Mouse (Mus musculus): ENCODE results near the gene Phf14.

Phf14 gene

DNA sequence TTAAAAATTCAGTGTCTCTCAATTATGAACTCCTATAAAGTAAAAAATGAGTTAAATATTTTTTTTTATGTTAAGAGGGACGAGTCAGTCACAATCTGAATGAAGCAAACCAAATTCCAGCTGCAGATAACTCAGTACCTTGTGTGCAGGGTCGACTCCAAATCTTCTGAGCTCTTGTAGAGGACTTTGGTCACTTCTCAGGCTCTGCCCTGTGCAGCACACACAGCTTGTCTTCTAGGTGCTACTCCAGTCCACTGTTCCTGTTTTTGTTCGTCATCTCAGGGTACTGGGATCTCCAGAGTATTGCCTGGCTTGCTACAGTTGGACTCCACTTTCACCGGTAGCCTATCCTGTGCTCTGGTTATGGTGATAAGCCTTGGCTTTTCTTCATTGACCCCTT lies 113.1 kb downstream of the Phf14 start:
- no peak for DNase-seq (ENCODE audit: low spot score)

GRCm38 (mm10) chr6:12021480-12021879 lies 113.9 kb downstream of the Phf14 start:
- DNase-seq (ENCODE audit: low spot score) = no peak

DNA sequence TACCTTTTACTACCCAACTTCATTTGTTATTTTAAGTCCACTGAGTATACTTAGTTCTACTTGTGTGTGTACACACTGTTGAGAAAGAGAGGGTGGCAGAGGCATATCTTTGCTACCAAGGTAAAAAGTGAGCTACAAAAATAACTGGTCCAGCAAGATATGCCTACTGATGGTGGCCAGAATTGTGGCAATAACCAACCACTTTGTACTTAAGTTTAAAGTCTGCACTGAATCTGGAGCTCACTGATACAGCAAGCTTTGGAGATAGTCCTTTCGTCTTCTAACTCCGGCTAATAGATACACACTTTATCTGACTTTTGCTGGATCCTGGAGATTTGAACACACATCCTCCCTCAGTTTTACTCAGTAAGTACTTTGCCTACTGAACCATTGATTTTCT lies 115.8 kb downstream of the Phf14 start:
- no peak for DNase-seq (ENCODE audit: low spot score)

GRCm38 (mm10) chr6:12026804-12027537 lies 119.4 kb downstream of the Phf14 start:
- no peak for DNase-seq (ENCODE audit: low spot score)

DNA sequence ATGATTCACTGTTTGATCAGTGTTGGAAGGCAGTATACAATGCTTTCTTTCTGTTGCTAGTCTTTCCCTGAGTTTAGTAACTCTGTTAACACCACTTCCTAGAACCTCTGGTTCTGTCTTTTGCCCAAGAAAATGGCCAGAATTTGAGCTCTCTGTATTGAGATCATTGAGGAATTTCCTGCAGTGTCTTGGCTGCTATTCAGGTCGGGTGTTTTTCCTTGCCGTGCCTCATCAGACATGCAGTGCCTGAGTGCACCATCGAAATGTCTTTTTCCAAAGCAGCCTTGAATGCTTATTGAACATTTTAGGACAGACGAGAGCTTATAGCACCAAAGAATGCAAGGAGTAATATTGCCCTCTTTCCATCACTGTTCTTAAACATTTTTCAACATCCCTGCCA lies 127.0 kb downstream of the Phf14 start:
- no peak for DNase-seq (ENCODE audit: low spot score)

GRCm38 (mm10) chr6:12038268-12038667 lies 130.7 kb downstream of the Phf14 start:
- no peak for DNase-seq (ENCODE audit: low spot score)

DNA sequence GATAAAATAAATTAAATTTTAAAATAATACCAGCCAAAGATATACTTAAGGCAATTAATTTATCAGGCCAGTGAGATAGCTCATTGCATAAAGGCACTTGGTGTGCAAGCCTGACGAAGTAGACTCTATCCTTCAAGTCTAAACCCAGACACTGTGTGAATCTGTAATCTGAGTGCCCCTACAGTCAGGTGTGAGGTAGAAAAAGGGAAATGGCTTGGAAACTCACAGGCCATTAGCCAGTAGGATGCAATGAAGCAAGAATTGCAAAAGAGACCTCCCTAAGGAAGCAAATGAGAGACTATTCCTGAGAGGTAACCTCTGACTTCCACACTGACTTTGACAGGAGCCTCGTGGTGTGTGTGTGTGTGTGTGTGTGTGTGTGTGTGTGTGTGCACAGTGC lies 145.3 kb downstream of the Phf14 start:
- no peak for DNase-seq (ENCODE audit: low spot score)

- no peak for DNase-seq (ENCODE audit: low spot score)
These were observed 146.5 kb downstream of the Phf14 start for GRCm38 (mm10) chr6:12054149-12054548.

DNA sequence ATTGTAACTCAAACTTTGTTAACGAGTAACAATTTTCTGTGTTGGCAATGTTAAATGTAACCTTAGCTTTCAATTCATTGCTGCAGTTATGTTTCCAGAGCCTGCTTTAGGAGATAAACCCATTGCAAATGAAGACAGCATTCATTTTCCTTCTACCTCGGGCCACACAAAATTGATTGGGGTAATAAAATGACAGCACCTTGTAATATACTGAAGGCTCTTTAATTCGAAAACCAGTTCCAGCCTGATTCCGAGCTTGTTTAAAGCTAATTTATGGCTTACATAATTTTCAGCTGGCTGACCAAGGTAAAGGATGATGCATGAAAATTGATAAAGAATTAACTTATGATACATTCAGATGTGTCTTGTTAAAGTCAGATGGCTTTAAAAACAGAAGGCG lies 151.1 kb downstream of the Phf14 start:
- no peak for DNase-seq (ENCODE audit: low spot score)

- no peak for DNase-seq (ENCODE audit: low spot score)
These were observed 152.4 kb downstream of the Phf14 start for GRCm38 (mm10) chr6:12059971-12060370.

- no peak for DNase-seq (ENCODE audit: low spot score)
These were observed 153.0 kb downstream of the Phf14 start for GRCm38 (mm10) chr6:12060452-12061140.

- no peak for DNase-seq (ENCODE audit: low spot score)
These were observed 160.3 kb downstream of the Phf14 start for GRCm38 (mm10) chr6:12067956-12068355.

GRCm38 (mm10) chr6:12069357-12069756 lies 161.7 kb downstream of the Phf14 start:
- no peak for DNase-seq (ENCODE audit: low spot score)

GRCm38 (mm10) chr6:12074599-12074998 lies 167.0 kb downstream of the Phf14 start:
- DNase-seq (ENCODE audit: low spot score) = no peak

- DNase-seq (ENCODE audit: low spot score) = no peak
These were observed 169.7 kb downstream of the Phf14 start for GRCm38 (mm10) chr6:12077338-12077737.

- DNase-seq (ENCODE audit: low spot score) = no peak
These were observed 170.4 kb downstream of the Phf14 start for GRCm38 (mm10) chr6:12077880-12078618.

DNA sequence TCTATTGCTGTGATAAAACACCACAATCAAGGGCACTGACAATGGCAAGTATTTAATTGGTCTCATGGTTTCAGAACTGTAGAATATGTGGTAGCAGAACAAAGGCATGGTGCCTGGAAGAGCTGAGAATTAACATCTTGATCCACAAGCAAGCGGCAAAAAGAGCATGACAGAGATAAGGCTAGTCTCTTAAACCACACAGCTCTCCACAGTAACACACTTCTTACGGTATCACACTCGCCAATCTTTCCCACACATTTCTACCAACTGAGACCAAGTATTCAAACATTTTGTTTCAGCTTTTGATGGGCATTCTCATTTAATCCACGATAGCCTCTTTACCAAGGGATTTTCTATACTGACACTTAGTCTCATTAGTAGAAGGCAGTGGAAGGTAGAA lies 171.7 kb downstream of the Phf14 start:
- no peak for DNase-seq (ENCODE audit: low spot score)

- no peak for DNase-seq (ENCODE audit: low spot score)
These were observed 172.8 kb downstream of the Phf14 start for GRCm38 (mm10) chr6:12080423-12080822.

DNA sequence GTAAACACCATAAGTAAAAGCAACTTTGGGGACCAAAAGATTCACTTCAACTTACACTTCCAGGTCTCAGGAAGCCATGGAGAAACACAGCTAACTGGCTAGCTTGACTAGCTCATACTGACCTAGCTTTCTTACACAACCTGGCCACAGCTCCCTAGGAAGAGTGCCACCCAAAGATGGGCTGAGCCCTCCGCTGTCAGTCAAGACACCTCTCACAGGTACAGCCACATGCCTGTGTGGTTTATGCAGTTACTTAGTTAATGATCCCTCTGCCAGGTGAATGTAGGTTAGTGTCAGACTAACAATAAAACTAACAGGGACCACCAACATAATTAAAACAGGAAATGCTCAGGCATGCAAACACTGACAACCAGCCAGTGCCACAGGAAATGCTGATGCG lies 174.1 kb downstream of the Phf14 start:
- DNase-seq (ENCODE audit: low spot score) = no peak

DNA sequence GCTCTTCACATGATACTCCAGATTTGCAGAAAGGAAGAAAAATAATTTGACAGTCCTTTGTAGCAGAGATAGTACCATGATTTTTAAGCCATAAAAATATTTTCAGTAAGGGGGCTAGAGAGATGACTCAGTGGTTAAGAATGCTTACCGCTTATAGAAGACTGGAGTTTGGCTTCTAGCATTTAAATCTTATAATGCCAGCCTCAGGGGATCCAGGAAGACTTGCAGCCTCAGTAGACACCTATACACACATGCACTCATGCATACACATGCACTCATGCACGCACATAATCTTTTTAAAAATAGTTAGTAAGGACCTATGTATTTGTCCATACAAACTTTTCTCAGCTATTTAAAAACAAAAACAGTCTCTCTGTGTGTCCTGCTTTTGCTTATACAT lies 174.5 kb downstream of the Phf14 start:
- no peak for DNase-seq (ENCODE audit: low spot score)

DNA sequence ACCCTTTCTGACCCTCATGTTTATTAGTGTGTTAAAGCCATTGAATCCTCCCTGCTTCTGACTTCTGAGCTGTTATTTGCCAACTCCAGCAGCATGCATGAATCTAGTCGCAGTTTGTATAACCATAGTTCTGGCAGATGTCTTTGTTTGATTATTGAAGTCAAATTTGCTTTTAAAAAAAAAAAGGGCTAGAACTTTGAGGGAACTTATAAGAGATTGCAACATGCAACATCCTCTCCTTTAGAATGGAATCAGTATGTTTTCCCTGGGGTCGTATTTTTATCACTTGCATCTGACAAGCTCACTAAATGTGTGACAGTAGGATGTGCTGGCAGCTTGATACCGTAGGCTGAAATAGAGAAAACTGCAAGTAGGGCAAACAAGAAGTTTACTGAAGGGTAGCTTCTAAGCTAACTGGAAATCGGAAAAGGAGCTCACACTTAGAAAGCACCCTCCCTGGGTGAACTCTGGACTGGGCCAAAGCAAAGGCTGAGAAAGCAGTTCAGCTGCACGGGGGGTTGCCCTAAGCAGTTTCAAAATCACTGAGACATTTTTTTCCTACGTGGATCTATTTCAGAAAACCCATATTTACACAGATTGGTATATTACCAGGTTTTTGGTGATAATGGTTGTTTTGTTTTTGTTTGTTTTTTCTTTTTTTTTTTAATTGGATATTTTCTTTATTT lies 175.1 kb downstream of the Phf14 start:
- no peak for DNase-seq (ENCODE audit: low spot score)

DNA sequence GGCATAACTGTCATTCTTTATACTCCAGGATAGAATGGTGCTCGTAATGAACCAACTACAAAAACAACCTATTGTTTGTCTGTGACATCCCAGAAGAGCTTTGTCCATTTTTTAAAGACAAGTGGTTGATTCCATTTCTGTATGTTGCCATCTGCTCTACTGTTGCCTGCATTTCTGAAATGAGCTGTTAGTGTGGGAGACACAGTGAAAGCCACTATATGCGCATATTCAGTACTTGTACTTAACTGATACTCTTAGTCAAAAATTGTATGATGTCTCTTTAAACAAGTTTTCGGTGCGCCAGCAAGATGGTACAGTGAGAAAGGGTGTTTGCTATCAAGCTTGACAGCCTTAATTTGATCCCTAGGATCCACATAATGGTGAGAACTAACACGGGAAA lies 177.1 kb downstream of the Phf14 start:
- no peak for DNase-seq (ENCODE audit: low spot score)
